Mouse (Mus musculus) forebrain, embryonic 13.5 days (tissue): ENCODE data around the gene Vpreb3. TPM values are rescaled to one million over a fixed set of nuclear protein-coding genes. Genes with fewer than 3 reads are reported as not detected.

Experiments
- ATAC-seq: fragments of 200-750 bp; cut with Nextera tagmentation; 2 replicates; pipeline ENCODE4 v1.8.0; 2017
- H3K27ac ChIP-seq: fragments of 300-500 bp; sonication (generic); 2 replicates; pipeline ENCODE4 v1.5.1; 2015; ENCODE audit warnings: inconsistent platforms, mild to moderate bottlenecking, moderate library complexity
- H3K27me3 ChIP-seq: fragments of 300-500 bp; sonication (generic); 2 replicates; pipeline ENCODE4 v1.6.1; 2015; ENCODE audit warnings: mild to moderate bottlenecking, inconsistent platforms
- H3K36me3 ChIP-seq: fragments of 300-500 bp; sonication (generic); 2 replicates; pipeline ENCODE4 v1.6.1; 2015; ENCODE audit warnings: mild to moderate bottlenecking, inconsistent platforms; ENCODE audit not compliant: poor library complexity, severe bottlenecking
- H3K4me1 ChIP-seq: fragments of 300-500 bp; sonication (generic); 2 replicates; pipeline ENCODE4 v1.6.1; 2015; ENCODE audit warnings: inconsistent platforms
- H3K4me2 ChIP-seq: fragments of 300-500 bp; sonication (generic); 2 replicates; pipeline ENCODE4 v1.6.1; 2015; ENCODE audit warnings: inconsistent platforms, mild to moderate bottlenecking, moderate library complexity
- H3K4me3 ChIP-seq: fragments of 300-500 bp; sonication (generic); 2 replicates; pipeline ENCODE4 v1.5.1; 2015; ENCODE audit warnings: mild to moderate bottlenecking, inconsistent platforms
- H3K9ac ChIP-seq: fragments of 300-500 bp; sonication (generic); 2 replicates; pipeline ENCODE4 v1.6.1; 2015; ENCODE audit warnings: mild to moderate bottlenecking, inconsistent platforms
- H3K9me3 ChIP-seq: fragments of 300-500 bp; sonication (generic); replicated peaks from 2 replicates; pipeline ENCODE4 v1.6.1; 2016; ENCODE audit warnings: inconsistent platforms
- WGBS: fragments of 180-500 bp; shearing (Covaris S2); methylation state at CpG from one replicate; pipeline ENCODE4 v1.1.7; 2015; 5-methylcytosine and 5-hydroxymethylcytosine counted together
- polyA plus RNA-seq: library from polyadenylated mRNA; unstranded; fragments of >200 nt; fragmentation: Nextera tagmentation; extraction: Ambion mirVana; gene quantifications from 2 replicates; pipeline ENCODE4 v1.2.1, GENCODE M21; 2015

Vpreb3 gene
- polyA plus RNA-seq, 1 experiment from 2014 or later = not detected

GRCm38 (mm10) chr10:75935680-75936541, 6.9 kb upstream of the Vpreb3 start, which contains the start of gene Mmp11:
Gene Mmp11, minus strand, starts transcription at chr10:75936496.
- Histone ChIP-seq H3K36me3 (no peaks in the 10 kb centered on the region), H3K4me3 (peak within 1 kb of the TSS; percentile 54), H3K4me2 (peak within 1 kb of the TSS; percentile 89), H3K27ac (no peak within 1 kb of the TSS), H3K9ac (peak within 1 kb of the TSS; percentile 58), H3K9me3 (no peaks in the 10 kb centered on the region), H3K4me1 (peaks cover 38% of the 10 kb centered on the region), H3K27me3 (peaks cover 58% of the 10 kb centered on the region)
- 2% methylated on average over 50 of the region's 51 CpGs for WGBS
- ATAC-seq = peak; percentile 38; the same call in 1 of the 2 replicates

- Histone ChIP-seq H3K4me3 (no peak overlapping the region), H3K27ac (no peak overlapping the region), H3K27me3 (peaks cover 49% of the 10 kb centered on the region), H3K9me3 (no peaks in the 10 kb centered on the region), H3K4me1 (peaks cover 26% of the 10 kb centered on the region), H3K4me2 (no peak overlapping the region), H3K36me3 (no peaks in the 10 kb centered on the region), H3K9ac (no peak overlapping the region)
- no peak for ATAC-seq
- 32% methylated on average over 18 of the region's 18 CpGs for WGBS
Observed at GRCm38 (mm10) chr10:75936909-75937667, 5.8 kb upstream of the Vpreb3 start.

- Histone ChIP-seq H3K4me3 (no peak overlapping the region), H3K9ac (no peak overlapping the region), H3K4me1 (peaks cover 17% of the 10 kb centered on the region), H3K36me3 (no peaks in the 10 kb centered on the region), H3K9me3 (no peaks in the 10 kb centered on the region), H3K4me2 (no peak overlapping the region), H3K27me3 (peaks cover 46% of the 10 kb centered on the region), H3K27ac (no peak overlapping the region)
- WGBS = 60% methylated on average over 10 of the region's 10 CpGs
- ATAC-seq = no peak
Observed at GRCm38 (mm10) chr10:75937851-75938643, 4.8 kb upstream of the Vpreb3 start.

GRCm38 (mm10) chr10:75939481-75940234, 3.2 kb upstream of the Vpreb3 start:
- peaks cover 24% of the 10 kb centered on the region for H3K4me1 ChIP-seq

GRCm38 (mm10) chr10:75940520-75940919, 2.3 kb upstream of the Vpreb3 start, which contains the start of gene Gm867:
Gene Gm867, minus strand, starts transcription at chr10:75940672.
- no peak within 1 kb of the TSS for H3K4me3 ChIP-seq
- no peaks in the 10 kb centered on the region for H3K36me3 ChIP-seq
- ATAC-seq = no peak
- WGBS = 92% methylated on average over 5 of the region's 5 CpGs
- H3K4me2 ChIP-seq = no peak within 1 kb of the TSS
- peaks cover 18% of the 10 kb centered on the region for H3K4me1 ChIP-seq
- H3K27ac ChIP-seq = no peak within 1 kb of the TSS
- peaks cover 25% of the 10 kb centered on the region for H3K27me3 ChIP-seq
- H3K9ac ChIP-seq = no peak within 1 kb of the TSS
- H3K9me3 ChIP-seq = no peaks in the 10 kb centered on the region

More at GRCm38 (mm10) chr10:75939481-75940234, 3.2 kb upstream of the Vpreb3 start:
- 56% methylated on average over 9 of the region's 9 CpGs for WGBS
- Histone ChIP-seq H3K9me3 (no peaks in the 10 kb centered on the region), H3K27me3 (peaks cover 33% of the 10 kb centered on the region), H3K9ac (no peak overlapping the region), H3K4me2 (no peak overlapping the region), H3K27ac (no peak overlapping the region), H3K4me3 (no peak overlapping the region), H3K36me3 (no peaks in the 10 kb centered on the region)
- ATAC-seq = no peak

GRCm38 (mm10) chr10:75941042-75941824, 1.6 kb upstream of the Vpreb3 start:
- peaks cover 19% of the 10 kb centered on the region for H3K27me3 ChIP-seq
- no peak overlapping the region for H3K27ac ChIP-seq
- H3K9me3 ChIP-seq = no peaks in the 10 kb centered on the region
- no peak for ATAC-seq
- no peak overlapping the region for H3K4me2 ChIP-seq
- H3K36me3 ChIP-seq = no peaks in the 10 kb centered on the region
- H3K4me1 ChIP-seq = peaks cover 11% of the 10 kb centered on the region
- no peak overlapping the region for H3K9ac ChIP-seq
- whole genome bisulfite sequencing = 60% methylated on average over 9 of the region's 9 CpGs
- H3K4me3 ChIP-seq = no peak overlapping the region

- no peak overlapping the region for H3K4me2 ChIP-seq
- WGBS = 25% methylated on average over 11 of the region's 11 CpGs
- peaks cover 9% of the 10 kb centered on the region; the same call in 1 of the 2 replicates for H3K4me1 ChIP-seq
- no peaks in the 10 kb centered on the region for H3K9me3 ChIP-seq
- no peaks in the 10 kb centered on the region for H3K36me3 ChIP-seq
- peak overlapping the region; percentile 22; the same call in 1 of the 2 replicates for H3K27ac ChIP-seq
- no peak overlapping the region for H3K4me3 ChIP-seq
- H3K27me3 ChIP-seq = peaks cover under 1% of the 10 kb centered on the region
- H3K9ac ChIP-seq = no peak overlapping the region
- ATAC-seq = no peak
Observed at GRCm38 (mm10) chr10:75944066-75944772, 1.4 kb downstream of the Vpreb3 start.

GRCm38 (mm10) chr10:75945213-75945612, 2.4 kb downstream of the Vpreb3 start:
- Histone ChIP-seq H3K4me1 (peaks cover 9% of the 10 kb centered on the region; the same call in 1 of the 2 replicates), H3K4me3 (no peak overlapping the region), H3K9me3 (no peaks in the 10 kb centered on the region), H3K36me3 (no peaks in the 10 kb centered on the region), H3K27ac (no peak overlapping the region), H3K27me3 (peaks cover 10% of the 10 kb centered on the region), H3K4me2 (no peak overlapping the region), H3K9ac (no peak overlapping the region)
- no peak for ATAC-seq
- WGBS = 90% methylated on average over 7 of the region's 7 CpGs

GRCm38 (mm10) chr10:75945896-75946295, 3.0 kb downstream of the Vpreb3 start:
- no peak overlapping the region for H3K4me2 ChIP-seq
- no peaks in the 10 kb centered on the region for H3K36me3 ChIP-seq
- H3K27me3 ChIP-seq = peaks cover 17% of the 10 kb centered on the region
- no peaks in the 10 kb centered on the region for H3K9me3 ChIP-seq
- ATAC-seq = no peak
- H3K4me1 ChIP-seq = peaks cover 13% of the 10 kb centered on the region
- WGBS = 88% methylated on average over 7 of the region's 7 CpGs
- H3K4me3 ChIP-seq = no peak overlapping the region
- no peak overlapping the region for H3K9ac ChIP-seq
- no peak overlapping the region for H3K27ac ChIP-seq

- Histone ChIP-seq H3K9me3 (no peaks in the 10 kb centered on the region), H3K4me3 (no peak overlapping the region), H3K9ac (no peak overlapping the region), H3K27me3 (peaks cover 24% of the 10 kb centered on the region), H3K36me3 (no peaks in the 10 kb centered on the region), H3K4me1 (peaks cover 18% of the 10 kb centered on the region), H3K4me2 (no peak overlapping the region), H3K27ac (no peak overlapping the region)
- no peak for ATAC-seq
- 82% methylated on average over 5 of the region's 5 CpGs for WGBS
Observed at GRCm38 (mm10) chr10:75948079-75948478, 5.2 kb downstream of the Vpreb3 start.
